Mouse (Mus musculus): ENCODE data around the gene Hnrnpa3. TPM values are rescaled to one million over a fixed set of nuclear protein-coding genes. Genes with fewer than 3 reads are reported as not detected.

Hnrnpa3 gene
- polyA plus RNA-seq, 1 experiment from 2014 or later = 325 TPM

DNA sequence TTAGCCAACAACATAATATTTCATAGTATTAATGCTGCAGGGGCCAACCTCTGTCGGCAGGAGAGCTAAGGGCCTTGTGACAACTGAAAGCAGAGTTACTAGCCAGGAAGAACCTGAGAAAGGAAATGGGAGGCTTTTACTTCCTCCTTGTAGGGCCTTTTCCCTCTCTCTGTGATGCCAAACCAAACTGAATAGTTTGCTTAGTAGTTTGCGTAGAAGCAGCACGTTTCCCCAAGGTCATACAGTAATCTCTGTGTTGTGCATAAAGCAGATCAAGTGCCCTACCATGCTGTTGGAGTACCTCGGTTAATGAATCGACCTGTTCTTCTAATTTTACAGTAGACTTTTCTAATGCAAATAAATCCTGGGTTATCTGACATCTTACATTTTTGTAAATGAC is 47.4 kb downstream of the Hnrnpa3 start:
- Histone ChIP-seq H3K36me3 (ENCODE audit: control insufficient read depth, insufficient read depth, low read length) (no peaks in the 10 kb centered on the region), H3K27ac (ENCODE audit: low read depth, low read length) (no peak overlapping the region), H3K9ac (ENCODE audit: low read length) (no peak overlapping the region), H3K4me1 (replicated peaks; ENCODE audit: control insufficient read depth, insufficient read depth, low read length) (peaks cover 3% of the 10 kb centered on the region; the same call in 1 of the 2 replicates), H3K4me3 (ENCODE audit: low read depth, low read length) (no peak overlapping the region), H3K9me3 (ENCODE audit: control insufficient read depth, low read length) (no peaks in the 10 kb centered on the region), H3K27me3 (ENCODE audit: control insufficient read depth, insufficient read depth, low read length) (no peaks in the 10 kb centered on the region), H3K4me2 (ENCODE audit: low read depth, low read length, severe bottlenecking) (no peak overlapping the region)
- no peak for DNase-seq (ENCODE audit: low spot score)
- no peak for ATAC-seq (replicated peaks; ENCODE audit: low FRiP score)
- WGBS = 81% methylated on average over 5 of the region's 5 CpGs

DNA sequence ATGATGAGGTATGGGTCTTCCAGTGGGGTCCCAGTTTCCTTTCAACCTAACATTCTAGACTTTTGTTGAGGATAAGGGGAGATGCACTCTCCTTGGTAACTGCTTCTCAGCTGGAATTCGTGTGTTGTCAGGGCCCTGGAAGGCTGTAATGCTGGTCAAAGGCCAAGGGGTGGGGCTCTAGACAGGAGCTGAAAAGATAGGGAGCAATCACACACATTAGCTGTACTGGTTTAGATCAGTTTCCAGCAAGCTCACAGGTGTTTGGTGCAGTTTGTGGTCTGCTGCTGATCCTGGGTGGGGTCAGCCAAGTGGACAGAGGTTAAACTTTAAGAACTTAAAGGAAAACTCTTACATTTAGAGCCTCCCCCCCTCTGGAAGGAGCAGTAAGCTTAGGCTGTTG is 48.4 kb downstream of the Hnrnpa3 start:
- peaks cover 3% of the 10 kb centered on the region; the same call in 1 of the 2 replicates for H3K4me1 ChIP-seq (replicated peaks; ENCODE audit: control insufficient read depth, insufficient read depth, low read length)
- H3K4me3 ChIP-seq (ENCODE audit: low read depth, low read length) = no peak overlapping the region
- no peak overlapping the region for H3K4me2 ChIP-seq (ENCODE audit: low read depth, low read length, severe bottlenecking)
- no peaks in the 10 kb centered on the region for H3K9me3 ChIP-seq (ENCODE audit: control insufficient read depth, low read length)
- H3K27ac ChIP-seq (ENCODE audit: low read depth, low read length) = no peak overlapping the region
- no peaks in the 10 kb centered on the region for H3K27me3 ChIP-seq (ENCODE audit: control insufficient read depth, insufficient read depth, low read length)
- 21% methylated on average over 1 of the region's 1 CpGs for WGBS
- no peaks in the 10 kb centered on the region for H3K36me3 ChIP-seq (ENCODE audit: control insufficient read depth, insufficient read depth, low read length)
- H3K9ac ChIP-seq (ENCODE audit: low read length) = no peak overlapping the region
- DNase-seq (ENCODE audit: low spot score) (no peak), ATAC-seq (replicated peaks; ENCODE audit: low FRiP score) (no peak)

DNA sequence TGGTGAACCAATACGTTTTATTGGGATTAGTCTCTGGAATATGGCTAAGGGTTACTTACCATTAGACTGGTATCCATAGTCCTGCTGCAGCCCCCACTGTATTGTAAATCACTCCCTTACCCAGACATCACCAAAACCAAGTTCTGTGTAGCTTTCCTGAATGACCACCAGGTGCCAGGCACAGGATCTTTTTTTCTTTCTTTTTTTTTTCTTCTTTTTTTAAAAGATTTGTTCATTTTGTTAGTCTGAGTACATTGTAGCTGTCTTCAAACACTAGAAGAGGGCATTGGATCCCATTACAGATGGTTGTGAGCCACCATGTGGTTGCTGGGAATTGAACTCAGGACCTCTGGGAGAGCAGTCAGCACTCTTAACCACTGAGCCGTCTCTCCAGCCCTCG is 54.0 kb downstream of the Hnrnpa3 start:
- ATAC-seq (replicated peaks; ENCODE audit: low FRiP score) = no peak
- Histone ChIP-seq H3K9me3 (ENCODE audit: control insufficient read depth, low read length) (no peaks in the 10 kb centered on the region), H3K4me1 (replicated peaks; ENCODE audit: control insufficient read depth, insufficient read depth, low read length) (no peaks in the 10 kb centered on the region), H3K9ac (ENCODE audit: low read length) (no peak overlapping the region), H3K4me2 (ENCODE audit: low read depth, low read length, severe bottlenecking) (no peak overlapping the region), H3K36me3 (ENCODE audit: control insufficient read depth, insufficient read depth, low read length) (no peaks in the 10 kb centered on the region), H3K4me3 (ENCODE audit: low read depth, low read length) (no peak overlapping the region), H3K27me3 (ENCODE audit: control insufficient read depth, insufficient read depth, low read length) (no peaks in the 10 kb centered on the region), H3K27ac (ENCODE audit: low read depth, low read length) (no peak overlapping the region)
- WGBS = 85% methylated on average over 3 of the region's 3 CpGs
- DNase-seq (ENCODE audit: low spot score) = no peak

DNA sequence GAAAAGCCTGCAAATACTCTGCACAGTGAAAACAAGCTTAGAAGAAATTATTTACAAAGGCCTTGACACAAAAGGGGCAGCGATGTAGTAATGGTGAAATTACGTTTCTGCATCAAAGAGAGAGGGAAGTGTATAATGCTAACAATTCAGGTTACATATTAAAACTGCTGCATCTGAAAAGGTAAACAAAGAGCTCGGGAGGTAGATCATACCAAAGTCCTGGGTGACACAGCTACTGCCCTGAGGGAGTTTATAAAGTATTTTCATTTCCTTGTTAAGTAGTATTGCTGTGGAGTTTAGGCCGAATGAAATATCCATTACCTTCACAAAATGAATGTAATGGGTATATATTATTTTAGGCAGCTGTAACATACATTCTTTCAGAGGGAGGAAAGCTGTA is 55.7 kb downstream of the Hnrnpa3 start:
- ATAC-seq (replicated peaks; ENCODE audit: low FRiP score) (no peak), DNase-seq (ENCODE audit: low spot score) (no peak)
- 56% methylated on average over 4 of the region's 4 CpGs for WGBS
- no peak overlapping the region for H3K4me3 ChIP-seq (ENCODE audit: low read depth, low read length)
- no peaks in the 10 kb centered on the region for H3K9me3 ChIP-seq (ENCODE audit: control insufficient read depth, low read length)
- no peak overlapping the region for H3K9ac ChIP-seq (ENCODE audit: low read length)
- no peak overlapping the region for H3K4me2 ChIP-seq (ENCODE audit: low read depth, low read length, severe bottlenecking)
- H3K36me3 ChIP-seq (ENCODE audit: control insufficient read depth, insufficient read depth, low read length) = no peaks in the 10 kb centered on the region
- no peak overlapping the region for H3K27ac ChIP-seq (ENCODE audit: low read depth, low read length)
- no peaks in the 10 kb centered on the region for H3K4me1 ChIP-seq (replicated peaks; ENCODE audit: control insufficient read depth, insufficient read depth, low read length)
- no peaks in the 10 kb centered on the region for H3K27me3 ChIP-seq (ENCODE audit: control insufficient read depth, insufficient read depth, low read length)

DNA sequence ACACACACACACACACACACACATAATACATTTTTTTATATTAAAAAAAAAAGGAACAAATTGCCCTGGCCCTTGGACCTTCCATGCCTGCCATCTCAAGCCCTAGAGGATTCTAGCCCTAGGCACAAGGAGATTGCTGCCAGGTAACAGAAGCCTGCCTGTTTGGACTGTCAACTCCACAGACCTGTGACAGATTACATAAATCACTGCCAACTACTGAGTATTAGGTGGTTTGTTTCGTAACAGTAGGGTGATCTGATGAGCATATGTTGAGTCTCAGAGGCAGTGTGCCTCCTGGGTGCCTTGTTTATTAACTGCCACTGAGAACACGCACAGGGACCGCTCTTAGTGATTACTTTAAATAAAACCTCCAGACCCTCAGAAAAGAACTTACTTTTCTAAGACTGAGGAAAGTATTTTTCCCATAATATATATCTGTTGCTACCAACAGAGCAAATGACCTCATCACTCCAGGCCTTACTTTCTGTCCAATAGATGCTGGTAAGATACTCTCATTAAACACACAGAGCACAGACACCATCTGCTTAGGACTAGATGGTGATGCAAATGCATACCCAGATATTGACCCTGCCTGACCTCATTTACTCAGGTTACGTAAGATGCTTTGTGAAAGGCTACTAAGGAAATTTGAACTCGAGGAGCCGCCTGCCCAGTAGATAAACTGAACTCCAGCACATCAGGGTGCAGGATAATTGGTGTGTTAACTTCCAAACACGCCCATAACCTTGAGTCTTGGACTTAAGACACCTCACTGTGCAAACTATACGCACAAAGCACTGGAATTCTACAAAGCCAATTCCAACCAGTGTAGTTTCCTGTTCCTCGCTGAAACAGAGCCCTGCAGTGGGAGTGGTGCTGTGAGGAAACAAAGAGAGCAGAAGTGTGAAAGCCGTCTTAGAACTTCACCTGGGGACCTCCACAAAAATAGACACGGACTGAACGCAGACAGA is 57.3 kb downstream of the Hnrnpa3 start:
- Histone ChIP-seq H3K36me3 (ENCODE audit: control insufficient read depth, insufficient read depth, low read length) (no peaks in the 10 kb centered on the region), H3K9me3 (ENCODE audit: control insufficient read depth, low read length) (no peaks in the 10 kb centered on the region), H3K4me2 (ENCODE audit: low read depth, low read length, severe bottlenecking) (no peak overlapping the region), H3K27ac (ENCODE audit: low read depth, low read length) (no peak overlapping the region), H3K4me1 (replicated peaks; ENCODE audit: control insufficient read depth, insufficient read depth, low read length) (no peaks in the 10 kb centered on the region), H3K9ac (ENCODE audit: low read length) (no peak overlapping the region), H3K27me3 (ENCODE audit: control insufficient read depth, insufficient read depth, low read length) (no peaks in the 10 kb centered on the region), H3K4me3 (ENCODE audit: low read depth, low read length) (no peak overlapping the region)
- ATAC-seq (replicated peaks; ENCODE audit: low FRiP score) = no peak
- 48% methylated on average over 12 of the region's 12 CpGs for WGBS
- DNase-seq (ENCODE audit: low spot score) = no peak

Small RNA genes within 50 kb of the gene (microRNA-seq; reads per million reads assigned to microRNA genes)
- gene Gm24574 (ENCODE audit: insufficient number of aligned reads) = not detected

Other genes with a start within 250 kb of the Hnrnpa3 start
- gene Nfe2l2, start 45.4 kb downstream of the Hnrnpa3 start, polyA plus RNA-seq (2014; fragmentation: Nextera tagmentation; extraction: Ambion mirVana) = 26.8 and 27.0 TPM in 2 replicates
- gene Agps, start 172.9 kb downstream of the Hnrnpa3 start, polyA plus RNA-seq (2014; fragmentation: Nextera tagmentation; extraction: Ambion mirVana) = 46.7 and 47.3 TPM in 2 replicates

Data from forebrain, embryonic 11.5 days (tissue).